Mouse (Mus musculus): ENCODE measurements at regions not wholly inside any gene's neighbourhood (a gene's known extent, or its start where the extent isn't known, plus 50 kb on each side); places are given as distances from the start of the nearest gene placed in this dataset.

DNA sequence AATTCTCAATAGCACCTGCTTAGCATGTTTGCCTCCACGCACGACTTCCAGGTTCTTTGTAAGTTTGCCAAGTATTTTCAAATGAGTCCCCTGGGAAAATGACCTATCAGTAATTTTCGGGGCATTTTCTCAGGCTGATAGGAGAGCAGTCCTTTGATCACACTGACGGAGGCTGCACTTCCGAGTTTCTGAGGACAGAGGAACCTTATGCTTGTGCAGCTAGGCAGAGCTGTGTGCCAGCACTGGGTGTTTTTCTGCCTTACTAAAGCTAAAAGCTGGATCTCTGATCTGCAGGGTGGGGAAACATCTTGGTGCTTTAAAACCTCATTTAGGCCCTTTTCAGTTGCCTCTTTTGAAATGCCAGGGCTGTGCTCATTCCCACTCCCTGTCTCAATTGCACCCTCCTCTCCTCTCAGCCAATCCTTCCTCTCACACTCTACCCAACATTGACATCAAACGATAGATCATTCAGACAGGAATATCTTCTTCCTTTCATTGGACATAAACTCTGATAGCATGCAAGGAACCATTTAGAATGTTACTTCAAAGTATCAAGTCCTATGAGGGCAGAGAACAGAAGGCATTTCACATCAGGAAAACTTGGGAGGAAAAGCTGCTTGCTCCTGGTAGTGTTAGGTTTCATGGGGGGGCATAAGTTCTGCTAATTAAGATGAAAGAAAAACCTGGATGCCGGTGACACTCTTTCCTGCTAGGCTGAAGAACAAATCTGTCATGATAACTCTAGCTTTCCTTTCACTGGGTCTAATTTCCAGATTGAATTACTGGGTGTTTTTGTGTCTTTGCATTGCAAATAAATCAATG, 95.3 kb downstream of the Lurap1l start:
- intact Hi-C loops (cut with DNase I) = no loop called here

- intact Hi-C loops (cut with DNase I) = no loop called here
Measured at GRCm38 (mm10) chr4:81006546-81006945, 96.1 kb downstream of the Lurap1l start.

DNA sequence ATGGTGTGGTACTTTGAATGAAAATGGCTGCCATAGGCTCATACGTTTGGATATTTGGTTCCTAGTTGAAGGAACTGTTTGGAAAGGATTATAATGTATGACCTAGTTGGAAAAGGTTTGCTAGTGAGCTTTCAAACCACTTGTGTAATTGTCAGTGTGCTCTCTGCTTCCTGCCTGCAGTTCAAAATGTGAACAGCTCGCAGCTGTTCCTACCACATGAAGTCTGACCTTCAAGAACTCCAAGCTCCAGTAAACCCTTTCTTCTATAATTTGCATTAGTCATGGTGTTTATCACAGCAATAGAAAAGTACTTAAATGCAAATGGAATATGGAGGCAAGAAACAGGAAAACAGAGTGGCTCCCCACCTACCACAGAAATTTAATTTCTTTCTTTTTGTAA, 111.4 kb downstream of the Lurap1l start:
- intact Hi-C loops (cut with DNase I) = loop anchor here (10.0 kb wide), 1 partner anchor 107 kb away; the partner anchor contains the start of gene Lurap1l

GRCm38 (mm10) chr4:81023436-81023983, 113.1 kb downstream of the Lurap1l start:
- intact Hi-C loops (cut with DNase I) = loop anchor here (10.0 kb wide), 1 partner anchor 109 kb away; the partner anchor contains the start of gene Lurap1l

GRCm38 (mm10) chr4:81027558-81027957, 117.1 kb downstream of the Lurap1l start:
- intact Hi-C loops (cut with DNase I) = loop anchor here (5.0 to 10.0 kb wide), 2 partner anchors 113 to 160 kb away; partner anchors contain the start of gene Lurap1l

DNA sequence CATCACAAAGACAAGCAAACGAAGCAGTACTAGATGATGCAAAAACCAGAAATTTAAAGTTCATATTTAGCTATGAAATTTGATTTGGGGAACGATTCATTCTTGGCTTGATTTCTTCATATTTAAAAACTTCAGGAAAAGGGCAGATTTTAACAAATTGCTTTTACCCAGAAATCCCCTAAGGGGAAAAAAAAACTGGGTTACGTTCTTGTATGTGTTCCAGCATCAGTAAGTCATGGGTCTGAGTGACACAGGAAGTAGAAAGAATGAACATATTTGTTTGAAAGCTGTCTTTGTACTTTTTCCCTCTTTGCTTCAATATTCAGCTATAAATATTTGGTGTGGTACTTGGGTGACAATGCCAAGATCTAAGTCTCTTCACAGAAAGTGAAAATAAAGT, 120.2 kb downstream of the Lurap1l start:
- intact Hi-C loops (cut with DNase I) = no loop called here

DNA sequence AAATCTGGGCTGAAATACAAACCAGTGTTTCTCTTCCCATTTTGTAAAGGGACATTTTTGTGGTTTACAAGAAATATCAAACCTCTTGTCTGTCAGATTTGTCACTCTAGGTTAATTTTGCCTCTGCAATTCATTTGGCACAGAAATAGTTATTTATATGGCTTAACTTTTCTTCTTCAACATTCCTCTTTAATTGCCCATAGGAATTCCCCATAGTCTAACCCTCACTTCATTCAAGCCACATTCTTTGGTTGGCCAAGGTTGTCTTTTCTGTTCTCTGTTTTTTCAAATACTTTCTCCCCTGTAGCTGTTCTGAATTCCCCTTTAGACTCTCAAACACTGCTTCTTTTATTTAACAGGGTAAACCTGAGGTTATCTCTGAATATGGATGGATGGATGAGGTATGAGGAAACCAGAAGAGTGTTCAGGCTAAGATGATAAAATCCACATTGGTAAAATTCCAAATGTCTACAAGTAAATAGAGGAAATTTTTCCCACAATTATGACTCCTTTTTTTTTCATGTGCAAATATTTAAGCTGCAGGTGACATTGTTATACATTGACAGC, 127.0 kb downstream of the Lurap1l start:
- intact Hi-C loops (cut with DNase I) = no loop called here

GRCm38 (mm10) chr4:81058227-81058626, 147.8 kb downstream of the Lurap1l start:
- intact Hi-C loops (cut with DNase I) = no loop called here

DNA sequence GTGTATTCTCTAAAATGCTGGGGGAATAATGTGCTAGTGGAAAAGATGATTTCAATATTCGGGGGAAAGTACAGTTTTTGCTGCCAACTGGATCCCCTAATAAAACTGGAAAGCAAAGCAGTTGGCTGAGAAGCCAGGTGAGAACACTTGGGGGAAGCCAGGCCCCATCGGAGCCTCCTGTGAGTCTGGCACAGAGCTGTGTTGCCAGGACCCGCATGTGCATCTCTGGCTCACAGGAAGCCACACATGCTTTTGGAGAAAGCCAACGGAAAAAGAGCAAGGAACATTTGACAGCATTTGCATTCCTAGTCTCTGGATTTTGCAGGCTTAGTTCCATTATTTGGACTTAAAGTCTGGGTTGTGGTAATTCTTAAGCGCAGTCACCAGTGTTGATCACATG, 148.4 kb downstream of the Lurap1l start:
- intact Hi-C loops (cut with DNase I) = no loop called here

DNA sequence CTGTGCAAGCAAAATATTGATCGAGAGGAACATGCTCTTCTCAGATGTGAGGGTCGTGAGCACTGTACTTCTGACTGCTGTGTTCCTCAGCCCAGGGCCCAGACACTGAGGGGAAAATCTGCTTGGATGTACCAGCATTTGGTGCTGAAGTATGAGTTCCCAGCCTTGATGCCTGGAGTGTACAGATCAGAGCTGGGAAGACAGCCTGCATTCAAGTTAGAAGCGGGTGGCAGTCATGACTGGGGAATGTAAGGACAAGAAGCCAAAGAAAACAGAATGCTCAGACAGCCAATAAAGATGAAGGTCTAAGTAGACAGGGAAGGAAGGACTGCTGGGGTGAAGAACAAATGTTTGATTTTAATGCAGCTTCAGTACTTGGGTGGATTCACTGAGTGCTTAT, 148.9 kb downstream of the Lurap1l start:
- intact Hi-C loops (cut with DNase I) = no loop called here

GRCm38 (mm10) chr4:81082290-81082947, 172.0 kb downstream of the Lurap1l start:
- intact Hi-C loops (cut with DNase I) = no loop called here

- intact Hi-C loops (cut with DNase I) = no loop called here
Measured at GRCm38 (mm10) chr4:81085188-81085587, 174.7 kb downstream of the Lurap1l start.

DNA sequence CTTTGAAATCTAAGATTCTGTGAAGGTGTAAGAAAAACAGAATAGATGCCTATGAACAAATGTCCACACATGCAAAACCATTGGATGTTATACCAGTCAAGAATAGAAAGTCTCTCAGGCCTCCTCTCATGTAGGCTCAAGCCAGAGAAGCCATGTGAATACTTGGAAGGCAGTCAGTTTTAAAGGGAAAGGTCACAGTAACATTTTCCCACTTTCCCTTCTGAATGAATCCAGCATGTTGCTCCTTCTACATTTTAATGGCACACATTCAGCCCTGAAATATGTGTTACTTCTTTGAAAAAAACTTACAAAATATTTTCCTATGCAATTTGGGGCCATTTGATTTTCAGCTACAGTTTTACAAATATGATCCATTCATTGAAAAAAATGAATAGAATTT, 186.1 kb downstream of the Lurap1l start:
- intact Hi-C loops (cut with DNase I) = no loop called here

DNA sequence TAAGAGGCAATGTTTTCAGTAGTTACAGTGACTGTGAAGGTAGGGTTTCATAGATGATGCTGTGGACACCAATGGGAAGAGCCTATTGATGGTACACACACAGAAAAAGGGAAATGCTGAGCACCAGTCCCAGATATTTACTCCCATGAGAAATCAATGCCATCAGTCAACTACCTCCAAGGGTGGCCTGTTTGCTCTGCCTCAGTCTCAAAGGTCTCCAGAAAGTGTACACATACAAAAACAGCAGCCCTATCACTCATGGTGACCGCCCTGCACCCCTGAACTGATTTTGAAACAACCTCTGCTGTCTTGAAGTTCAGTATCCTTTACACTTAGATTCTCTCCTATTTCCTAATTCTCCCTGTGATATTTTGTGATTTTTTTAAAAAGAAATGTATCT, 187.2 kb downstream of the Lurap1l start:
- intact Hi-C loops (cut with DNase I) = no loop called here

- intact Hi-C loops (cut with DNase I) = no loop called here
Measured at GRCm38 (mm10) chr4:81101049-81101448, 190.6 kb downstream of the Lurap1l start.

GRCm38 (mm10) chr4:81111307-81111706, 200.9 kb downstream of the Lurap1l start:
- intact Hi-C loops (cut with DNase I) = loop anchor here (10.0 kb wide), 1 partner anchor 237 kb away; no protein-coding TSS in a partner anchor

DNA sequence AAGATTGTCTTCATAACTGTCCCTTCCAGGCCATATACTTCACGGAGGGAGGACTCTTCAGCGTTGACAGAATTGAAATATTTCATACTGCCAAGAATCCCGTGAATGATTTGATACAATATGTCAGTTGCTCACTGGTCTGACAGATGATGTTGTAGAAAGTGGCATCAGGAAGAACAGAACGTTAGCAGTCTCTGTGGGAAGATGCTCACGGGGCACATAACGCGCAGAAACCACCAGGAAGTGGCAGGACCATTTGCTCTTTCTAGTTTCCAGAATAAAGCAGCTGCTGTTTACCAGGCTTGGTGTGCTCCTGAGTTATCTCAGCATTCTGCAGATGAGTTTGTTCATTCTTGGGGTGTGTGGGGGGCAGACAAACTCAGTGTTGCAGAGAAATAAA, 206.0 kb downstream of the Lurap1l start:
- intact Hi-C loops (cut with DNase I) = loop anchor here (10.0 kb wide), 1 partner anchor 242 kb away; no protein-coding TSS in a partner anchor

GRCm38 (mm10) chr4:81124155-81124554, 213.7 kb downstream of the Lurap1l start:
- intact Hi-C loops (cut with DNase I) = no loop called here

DNA sequence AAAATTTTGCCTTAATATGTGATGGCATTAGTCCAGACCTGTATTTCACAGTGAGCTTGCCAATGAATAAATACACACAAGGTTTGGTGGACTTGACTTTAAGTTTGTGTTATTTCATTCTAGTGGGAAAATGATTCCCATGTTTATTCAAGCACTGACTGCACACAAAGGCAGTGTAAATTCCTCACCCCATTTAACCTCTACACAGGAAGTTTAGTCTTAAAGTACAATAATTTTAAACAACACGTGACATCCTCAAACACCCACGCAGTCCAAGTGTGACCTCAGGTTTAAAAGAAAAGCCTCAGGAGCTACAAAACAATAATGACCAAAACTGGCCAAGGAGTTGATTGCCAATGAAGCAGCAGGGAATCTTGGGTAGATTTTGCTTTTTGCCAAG, 219.4 kb downstream of the Lurap1l start:
- intact Hi-C loops (cut with DNase I) = no loop called here

DNA sequence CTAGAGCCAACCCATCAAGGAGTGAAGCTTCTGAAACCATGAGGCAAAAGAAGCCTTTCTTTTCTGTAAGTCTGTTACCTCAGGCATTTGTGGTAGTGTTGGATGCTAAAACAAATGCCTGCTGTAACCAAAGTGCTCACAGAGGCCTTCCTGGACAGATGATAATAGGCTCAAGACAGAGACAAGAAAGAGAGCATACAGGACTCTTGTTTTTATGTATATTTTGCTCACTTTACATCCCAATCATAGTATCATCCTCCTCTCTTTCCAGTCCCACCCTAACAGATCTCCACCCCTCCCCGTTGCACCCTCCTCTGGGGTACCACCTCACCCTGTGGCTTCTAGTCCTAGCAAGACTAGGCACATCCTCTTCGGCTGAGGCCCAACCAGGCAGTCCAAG, 262.7 kb downstream of the Lurap1l start:
- intact Hi-C loops (cut with DNase I) = loop anchor here (10.0 kb wide), 1 partner anchor 1452 kb away; no protein-coding TSS in a partner anchor

- intact Hi-C loops (cut with DNase I) = loop anchor here (5.0 to 10.0 kb wide), 3 partner anchors 75 to 1447 kb away; no protein-coding TSS in a partner anchor
Measured at GRCm38 (mm10) chr4:81177443-81178041, 265.1 kb downstream of the Mpdz start.
